Mouse (Mus musculus) CD4-positive helper T cell, adult 2 months (primary cell): Measurements from ENCODE around the gene Tbc1d5.
A peak's percentile ranks its signal among the peaks of the same experiment; 100 is the strongest.
"Not testable (repeated sequence)": the region's sequence is repeated elsewhere in the genome, so short reads cannot be mapped to it uniquely, and the experiment has no call there.

Experiments
- DNase-seq: peaks from one replicate; pipeline ENCODE4 v3.0.0-alpha.2; 2012; ENCODE audit warnings: low read depth, missing footprints, low spot score

The Tbc1d5 gene

DNA sequence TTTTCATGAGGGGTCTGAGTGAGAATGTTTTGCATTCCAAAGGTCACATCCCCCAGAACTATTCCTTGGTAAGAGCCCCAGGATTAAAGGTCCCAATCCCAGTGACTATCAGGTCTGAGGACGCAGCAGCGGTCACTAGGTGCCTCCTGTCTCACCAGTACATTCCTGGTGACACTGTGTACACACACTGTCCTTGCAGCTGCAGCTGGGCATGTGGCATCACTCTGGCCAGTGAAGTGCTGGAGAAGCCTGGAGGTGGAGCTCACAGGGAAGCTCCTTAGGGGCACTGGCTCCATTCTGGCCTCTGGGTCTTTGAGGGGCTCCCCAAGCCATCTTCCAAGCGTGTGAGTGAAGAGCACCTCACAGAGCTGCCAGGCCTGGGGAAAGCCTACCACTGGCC, 427.2 kb downstream of the Tbc1d5 start:
- no peak for DNase-seq

GRCm38 (mm10) chr17:50750874-50751273, 428.3 kb downstream of the Tbc1d5 start:
- no peak for DNase-seq

DNA sequence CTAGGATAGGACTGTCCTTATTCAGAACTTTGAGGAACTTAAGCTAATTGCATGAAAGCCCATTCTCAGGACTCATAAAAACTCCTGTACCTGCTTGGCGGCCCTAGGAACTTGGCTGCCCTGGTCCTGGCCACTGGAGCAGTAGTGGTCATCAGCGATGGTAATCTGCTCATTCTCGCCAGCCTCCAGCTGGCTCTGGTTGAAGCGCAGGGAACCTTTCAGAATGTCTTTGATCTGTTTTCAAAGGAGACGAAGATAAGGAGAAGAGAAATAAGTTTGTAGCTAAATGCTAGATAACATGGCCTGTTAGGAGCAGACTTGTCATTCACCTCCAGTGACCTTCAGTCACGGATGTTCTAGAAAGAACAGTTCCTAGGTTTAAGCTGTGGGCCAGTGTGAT, 437.8 kb downstream of the Tbc1d5 start:
- DNase-seq: no peak

DNA sequence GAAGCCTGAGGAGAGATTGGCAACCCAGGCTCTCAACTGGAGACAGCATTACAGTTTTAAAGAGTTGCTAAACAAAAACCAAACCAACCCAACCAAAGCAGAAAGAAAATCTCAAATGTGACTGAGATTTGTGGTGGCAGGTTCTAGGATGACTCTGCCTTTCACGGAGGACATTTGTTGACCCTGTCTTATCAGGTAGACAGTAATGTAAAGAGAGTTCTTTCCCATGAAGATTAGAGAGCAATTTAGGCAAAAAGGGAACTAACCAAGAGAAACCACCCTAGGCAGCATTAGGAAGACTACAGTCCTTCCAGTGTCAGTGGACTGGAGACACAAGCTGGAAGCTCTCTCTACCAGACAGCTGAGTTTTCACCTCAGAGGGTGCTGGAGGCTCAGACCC, 438.3 kb downstream of the Tbc1d5 start:
- no peak for DNase-seq

DNA sequence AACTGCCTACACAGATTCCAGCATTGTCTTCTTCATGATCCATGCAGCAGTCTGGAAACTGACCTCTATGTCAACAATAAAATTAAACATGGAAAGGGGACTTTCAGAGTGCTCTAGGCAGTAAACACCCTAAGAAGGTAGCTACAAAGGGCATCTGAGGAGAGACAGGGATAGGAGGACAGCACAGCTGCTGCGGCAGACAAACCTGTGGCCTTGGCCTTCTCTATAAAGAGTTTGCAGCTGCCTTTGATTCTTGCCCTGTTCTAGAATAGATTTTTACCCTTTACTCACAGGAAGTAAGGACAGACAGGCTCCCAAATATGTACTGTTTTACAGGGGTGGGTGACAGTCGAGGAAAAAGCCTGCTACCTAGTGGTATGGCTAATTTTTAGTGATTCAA, 440.7 kb downstream of the Tbc1d5 start:
- no peak for DNase-seq

DNA sequence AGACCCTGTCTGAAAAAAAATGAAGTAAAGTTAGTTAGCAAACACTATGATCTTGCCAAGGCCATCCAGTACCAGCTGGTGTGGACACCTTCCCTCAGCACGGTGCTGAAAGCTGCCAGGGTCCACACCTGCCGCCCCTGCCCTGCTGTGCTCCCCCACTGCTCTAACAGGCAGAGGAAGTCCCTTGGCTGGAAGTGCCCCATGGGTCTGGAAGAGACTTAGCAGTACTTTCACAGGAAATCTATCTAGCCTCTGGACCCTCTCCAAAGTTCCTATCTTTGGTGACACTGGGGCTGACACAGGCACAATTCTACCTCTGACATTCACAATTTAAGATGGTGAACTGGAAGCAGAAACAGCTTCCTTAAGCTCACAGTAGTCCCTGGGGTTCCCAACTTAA, 442.1 kb downstream of the Tbc1d5 start:
- DNase-seq: no peak

- DNase-seq: no peak
These were observed 443.1 kb downstream of the Tbc1d5 start for GRCm38 (mm10) chr17:50735955-50736533.

- DNase-seq: no peak
These were observed 443.7 kb downstream of the Tbc1d5 start for GRCm38 (mm10) chr17:50735382-50735954.

DNA sequence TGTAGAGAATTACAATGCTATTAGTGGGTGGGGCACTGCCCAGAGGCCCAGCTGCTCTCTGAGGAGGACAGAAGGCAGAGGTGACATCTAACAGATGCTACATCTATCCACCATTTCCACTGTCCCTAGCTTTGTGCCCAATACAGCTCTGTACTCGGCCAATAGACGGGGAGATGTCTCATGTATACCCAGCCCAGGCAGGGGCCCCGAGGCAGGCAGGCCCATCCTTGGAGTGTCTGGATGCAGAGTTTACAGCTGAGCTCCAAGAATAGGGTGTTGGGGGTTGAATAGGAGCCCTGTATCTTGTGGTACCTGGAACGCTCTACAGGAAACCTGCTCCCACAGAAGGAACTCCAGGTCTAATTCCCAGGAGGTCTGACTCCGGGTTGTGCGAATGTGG, 444.4 kb downstream of the Tbc1d5 start:
- no peak for DNase-seq

DNA sequence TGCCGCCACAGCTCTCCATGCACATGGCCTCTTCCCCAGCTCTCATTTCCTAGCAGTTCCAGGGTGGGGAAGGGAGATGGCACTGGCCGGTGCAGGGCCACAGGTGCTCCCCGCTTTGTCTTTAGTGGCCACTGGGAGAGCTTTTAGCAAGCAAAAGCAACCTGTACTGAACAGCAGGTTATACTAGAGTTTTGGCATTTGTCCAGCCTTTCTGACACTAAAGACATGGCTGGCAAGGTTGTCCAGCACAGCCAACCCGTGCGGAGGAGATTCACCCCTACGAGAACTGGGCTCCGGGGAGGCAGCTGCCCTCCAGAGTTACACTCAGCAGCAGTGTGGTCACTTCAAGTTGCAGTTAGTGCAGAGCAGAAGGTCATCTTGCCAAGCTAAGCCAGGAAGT, 445.8 kb downstream of the Tbc1d5 start:
- no peak for DNase-seq

DNA sequence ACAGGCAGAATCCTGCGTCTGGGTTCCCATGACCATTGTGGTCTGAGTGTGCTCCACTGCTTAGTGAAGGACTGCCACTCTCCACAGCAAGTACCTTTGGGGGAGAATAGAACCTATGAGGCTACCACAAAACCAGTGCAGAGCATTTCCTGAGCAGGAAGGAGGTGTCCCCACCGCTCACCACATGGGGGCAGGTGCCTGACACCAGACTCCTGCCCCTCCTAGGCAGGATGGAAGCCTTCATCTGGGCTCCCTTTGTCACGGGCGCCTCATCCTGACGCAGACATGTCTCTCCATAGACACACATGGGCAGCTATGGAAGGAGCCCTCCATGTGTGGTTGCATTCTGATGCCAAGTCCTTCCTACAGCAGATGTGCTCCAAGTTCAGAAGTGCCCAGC, 447.3 kb downstream of the Tbc1d5 start:
- peak; percentile 62 for DNase-seq

GRCm38 (mm10) chr17:50730896-50731295, 448.3 kb downstream of the Tbc1d5 start:
- peak; percentile 27 for DNase-seq

DNA sequence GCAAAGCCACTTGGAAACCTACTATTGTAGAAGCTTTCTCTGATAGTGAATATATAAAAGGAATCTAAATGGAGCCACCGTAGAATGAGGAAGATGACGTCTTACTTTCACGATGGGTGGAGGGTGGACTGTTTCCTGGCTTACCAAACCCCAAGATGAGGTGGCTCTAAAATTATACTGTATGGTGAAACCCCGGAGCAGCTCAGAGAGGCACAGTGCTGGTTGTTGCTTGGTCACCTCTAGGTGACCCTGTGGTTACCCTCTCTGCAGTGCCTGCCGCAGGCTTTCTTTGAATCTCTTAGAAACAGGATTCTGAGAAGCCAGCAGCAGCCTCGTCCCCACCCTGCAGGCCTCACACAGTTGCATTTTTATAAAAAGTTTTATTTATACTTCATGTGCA, 449.6 kb downstream of the Tbc1d5 start:
- peak; percentile 59 for DNase-seq

GRCm38 (mm10) chr17:50729031-50729430, 450.1 kb downstream of the Tbc1d5 start:
- no peak for DNase-seq

DNA sequence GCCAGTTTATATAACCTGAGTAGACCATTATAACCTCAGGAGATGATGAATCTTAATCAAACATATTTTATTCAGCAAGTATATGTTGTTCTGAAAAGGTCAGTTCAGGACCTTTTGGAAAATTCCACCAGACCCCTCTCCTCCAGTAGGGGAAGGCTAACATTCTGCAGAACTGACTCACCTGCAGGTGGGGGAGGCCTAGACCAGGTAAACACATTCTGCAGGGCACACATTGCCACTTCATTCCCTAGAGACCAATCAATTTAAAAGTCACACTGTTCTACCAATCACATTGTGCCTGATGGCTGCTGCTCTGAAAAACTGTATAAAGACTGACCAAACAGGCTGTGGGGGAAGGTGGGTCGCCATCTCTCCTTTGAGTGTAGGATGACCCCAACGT, 452.9 kb downstream of the Tbc1d5 start:
- no peak for DNase-seq

GRCm38 (mm10) chr17:50724376-50724775, 454.8 kb downstream of the Tbc1d5 start:
- no peak for DNase-seq

- DNase-seq: no peak
These were observed 461.6 kb downstream of the Tbc1d5 start for GRCm38 (mm10) chr17:50717586-50717985.

DNA sequence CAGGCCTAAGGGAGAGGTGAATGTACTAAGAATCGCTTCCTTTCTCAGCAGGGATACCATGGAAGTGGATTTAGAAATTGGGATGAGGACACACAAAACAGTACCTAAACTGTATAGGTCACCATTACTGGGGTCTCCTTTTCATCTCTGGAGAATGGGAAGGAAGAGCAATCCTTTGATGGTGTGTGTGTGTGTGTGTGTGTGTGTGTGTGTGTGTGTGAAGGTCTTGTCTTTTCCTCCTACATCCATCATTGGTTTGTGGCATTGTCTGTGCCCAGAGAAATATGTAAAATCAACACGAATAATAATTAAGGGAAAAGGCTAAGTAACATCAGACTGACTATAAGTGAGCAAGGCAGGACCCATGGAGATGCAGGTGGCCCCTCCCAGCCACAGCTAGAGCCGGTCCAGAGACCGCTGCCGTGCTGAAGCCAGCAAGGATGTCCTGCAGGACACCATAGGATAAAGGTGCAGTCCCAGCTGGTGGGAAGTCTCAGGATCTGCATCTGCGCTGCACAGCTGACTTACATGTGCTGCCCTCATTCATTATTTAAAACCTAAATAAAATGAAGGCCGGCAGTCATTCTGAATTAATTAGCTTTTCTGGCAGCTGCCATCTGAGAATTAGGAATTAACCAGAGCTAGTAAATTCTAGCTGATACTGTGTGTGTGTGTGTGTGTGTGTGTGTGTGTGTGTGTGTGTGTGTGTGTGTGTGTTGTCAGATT, 468.5 kb downstream of the Tbc1d5 start:
- no peak for DNase-seq

GRCm38 (mm10) chr17:50698410-50698809, 480.7 kb downstream of the Tbc1d5 start:
- not testable (repeated sequence) for DNase-seq

GRCm38 (mm10) chr17:50688135-50688534, 491.0 kb downstream of the Tbc1d5 start:
- no peak for DNase-seq

GRCm38 (mm10) chr17:50687670-50688069, 491.5 kb downstream of the Tbc1d5 start:
- no peak for DNase-seq

- DNase-seq: no peak
These were observed 494.0 kb downstream of the Tbc1d5 start for GRCm38 (mm10) chr17:50684960-50685645.
